Mouse (Mus musculus) liver, embryonic 13.5 days (tissue): ENCODE data around the gene Gramd2. TPM values are rescaled to one million over a fixed set of nuclear protein-coding genes. Genes with fewer than 3 reads are reported as not detected.

Source experiments
- ATAC-seq: fragments of 200-750 bp; cut with Nextera tagmentation; 2 replicates; pipeline ENCODE4 v1.8.0; 2017; ENCODE audit warnings: low read depth, mild to moderate bottlenecking, moderate number of reproducible peaks, moderate library complexity
- DNase-seq: peaks from one replicate; pipeline ENCODE4 v3.0.0; 2022
- H3K27ac ChIP-seq: fragments of 300-500 bp; sonication (generic); 2 replicates; pipeline ENCODE4 v1.5.1; 2015; ENCODE audit warnings: moderate library complexity, mild to moderate bottlenecking, inconsistent platforms
- H3K27me3 ChIP-seq: fragments of 300-500 bp; sonication (generic); 2 replicates; pipeline ENCODE4 v1.6.1; 2015; ENCODE audit warnings: mild to moderate bottlenecking, inconsistent platforms
- H3K36me3 ChIP-seq: fragments of 300-500 bp; sonication (generic); 2 replicates; pipeline ENCODE4 v1.6.1; 2015; ENCODE audit warnings: mild to moderate bottlenecking, inconsistent platforms
- H3K4me1 ChIP-seq: fragments of 300-500 bp; sonication (generic); replicated peaks from 2 replicates; pipeline ENCODE4 v1.6.1; 2015; ENCODE audit warnings: inconsistent platforms
- H3K4me2 ChIP-seq: fragments of 300-500 bp; sonication (generic); 2 replicates; pipeline ENCODE4 v1.6.1; 2015; ENCODE audit warnings: inconsistent platforms, mild to moderate bottlenecking, moderate library complexity
- H3K4me3 ChIP-seq: fragments of 300-500 bp; sonication (generic); replicated peaks from 2 replicates; pipeline ENCODE4 v1.5.1; 2015; ENCODE audit warnings: mild to moderate bottlenecking, inconsistent platforms
- H3K9ac ChIP-seq: fragments of 300-500 bp; sonication (generic); 2 replicates; pipeline ENCODE4 v1.6.1; 2015; ENCODE audit warnings: mild to moderate bottlenecking, inconsistent platforms
- H3K9me3 ChIP-seq: fragments of 300-500 bp; sonication (generic); replicated peaks from 2 replicates; pipeline ENCODE4 v1.6.1; 2016; ENCODE audit warnings: inconsistent platforms
- WGBS: fragments of 180-500 bp; shearing (Covaris S2); methylation state at CpG from one replicate; pipeline ENCODE4 v1.1.7; 2015; ENCODE audit not compliant: insufficient replicate concordance; 5-methylcytosine and 5-hydroxymethylcytosine counted together
- polyA plus RNA-seq: library from polyadenylated mRNA; unstranded; fragments of >200 nt; fragmentation: Nextera tagmentation; extraction: Ambion mirVana; gene quantifications from 2 replicates; pipeline ENCODE4 v1.2.1, GENCODE M21; 2015

Gene Gramd2
- 0.05 TPM in 1 of 2 replicates, not detected in the other for polyA plus RNA-seq

DNA sequence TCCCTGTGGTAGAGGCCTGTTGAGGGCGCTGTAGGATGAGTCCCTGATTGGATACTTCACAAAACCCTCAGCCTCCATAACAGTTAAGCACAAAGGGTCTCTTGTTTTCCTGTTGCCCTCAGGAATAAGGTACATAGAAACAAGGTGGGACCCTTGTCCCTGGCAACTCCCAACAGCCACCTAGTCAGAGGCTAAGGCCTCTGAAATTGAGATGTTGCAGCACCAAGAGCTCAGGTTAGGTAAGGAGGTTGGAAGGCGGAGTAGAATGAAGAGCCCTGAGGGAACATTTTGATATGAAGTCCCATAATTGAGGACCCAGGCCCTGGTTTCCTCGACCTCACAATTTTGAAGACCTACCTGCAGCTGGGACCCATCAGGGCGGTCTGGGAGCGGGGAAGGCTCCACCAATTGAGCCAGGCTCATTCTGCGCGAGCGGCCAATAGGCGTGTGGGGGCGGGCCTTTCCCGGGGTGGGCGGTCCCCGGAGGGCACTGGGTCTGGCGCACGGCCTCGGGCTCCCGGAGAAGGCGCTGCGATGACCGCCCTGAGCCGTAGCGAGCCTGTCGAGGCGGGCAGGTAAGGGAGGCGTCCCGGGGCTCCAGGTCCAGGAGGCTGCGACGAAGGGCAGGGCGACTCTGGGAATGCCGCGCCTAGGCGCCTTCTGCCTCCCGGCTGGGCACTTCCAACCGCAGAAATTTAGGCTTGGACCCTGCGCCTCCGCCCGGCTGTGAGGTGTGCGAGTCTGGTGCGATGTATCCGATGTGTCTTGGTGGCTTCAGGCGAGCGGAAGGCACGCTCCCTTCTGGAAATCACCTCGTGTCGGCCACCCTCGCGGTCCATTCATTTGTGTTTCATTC lies at the start of gene Gramd2:
Gene Gramd2, plus strand, starts transcription at position 467 of the 856 bp plus-strand sequence.
- peak within 1 kb of the TSS; percentile 48 for H3K4me3 ChIP-seq
- H3K9me3 ChIP-seq, result no peaks in the 10 kb centered on the region
- ATAC-seq (peak; percentile 93), DNase-seq (peak; percentile 56)
- peak within 1 kb of the TSS; percentile 45; the same call in 1 of the 2 replicates for H3K9ac ChIP-seq
- no peak within 1 kb of the TSS for H3K27ac ChIP-seq
- WGBS, result 4% methylated on average over 47 of the region's 47 CpGs
- H3K4me2 ChIP-seq, result peak within 1 kb of the TSS; percentile 75
- H3K27me3 ChIP-seq, result peaks cover 62% of the 10 kb centered on the region
- peaks cover 11% of the 10 kb centered on the region for H3K4me1 ChIP-seq
- H3K36me3 ChIP-seq, result peaks cover 22% of the 10 kb centered on the region

DNA sequence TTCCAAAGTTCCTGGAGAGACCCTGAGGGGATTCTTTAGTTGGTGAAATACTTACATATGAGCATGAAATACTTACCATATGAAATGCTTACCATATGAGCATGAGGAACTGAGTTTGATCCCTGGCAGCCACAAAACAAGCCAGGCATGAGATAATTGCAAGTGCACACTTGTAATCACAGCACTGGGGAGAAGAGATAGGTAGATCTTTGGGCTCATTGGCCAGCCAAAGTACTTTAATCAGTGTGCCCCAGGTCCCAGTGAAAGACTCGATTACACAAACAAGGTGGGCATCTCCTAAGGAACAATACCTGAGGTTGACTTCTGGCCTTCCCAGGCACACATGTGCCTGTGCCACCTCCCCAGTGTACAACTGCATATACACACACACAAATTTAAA lies 41.6 kb upstream of the Gramd2 start:
- peak; percentile 28 for DNase-seq
- peak; percentile 67; the same call in 1 of the 2 replicates for ATAC-seq
- peaks cover 14% of the 10 kb centered on the region; the same call in 1 of the 2 replicates for H3K36me3 ChIP-seq

DNA sequence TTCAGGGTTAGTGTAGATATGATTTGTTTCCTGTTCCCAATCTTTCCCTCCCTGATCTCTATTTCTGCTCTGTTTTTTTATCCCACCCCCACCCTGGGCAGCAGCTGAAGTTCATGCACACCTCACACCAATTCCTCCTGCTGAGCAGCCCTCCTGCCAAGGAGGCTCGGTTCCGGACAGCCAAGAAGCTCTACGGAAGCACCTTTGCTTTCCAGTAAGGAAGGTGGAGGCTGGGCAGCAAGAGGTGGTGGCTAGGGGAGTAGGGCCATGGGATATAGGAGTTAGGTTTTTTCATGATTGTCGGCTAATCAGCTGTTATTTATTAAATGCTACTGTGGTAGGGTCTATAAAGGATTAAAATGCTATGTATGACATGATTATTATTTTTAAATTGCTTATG lies 40.0 kb upstream of the Gramd2 start:
- no peak overlapping the region for H3K27ac ChIP-seq
- no peak overlapping the region for H3K4me3 ChIP-seq
- H3K4me2 ChIP-seq, result no peak overlapping the region
- no peak for ATAC-seq
- no peaks in the 10 kb centered on the region for H3K27me3 ChIP-seq
- peaks cover 8% of the 10 kb centered on the region; the same call in 1 of the 2 replicates for H3K36me3 ChIP-seq
- no peaks in the 10 kb centered on the region for H3K9me3 ChIP-seq
- 75% methylated on average over 4 of the region's 4 CpGs for WGBS
- peaks cover 12% of the 10 kb centered on the region for H3K4me1 ChIP-seq
- H3K9ac ChIP-seq, result no peak overlapping the region
- no peak for DNase-seq

More for the DNA sequence above, 41.6 kb upstream of the Gramd2 start:
- no peak overlapping the region for H3K27ac ChIP-seq
- WGBS, result 37% methylated on average over 1 of the region's 1 CpGs
- no peaks in the 10 kb centered on the region for H3K9me3 ChIP-seq
- H3K4me3 ChIP-seq, result no peak overlapping the region
- H3K4me2 ChIP-seq, result no peak overlapping the region
- H3K9ac ChIP-seq, result no peak overlapping the region
- H3K27me3 ChIP-seq, result no peaks in the 10 kb centered on the region
- H3K4me1 ChIP-seq, result peaks cover 12% of the 10 kb centered on the region

- Histone ChIP-seq H3K27me3 (no peaks in the 10 kb centered on the region), H3K9me3 (no peaks in the 10 kb centered on the region), H3K4me3 (no peak overlapping the region), H3K36me3 (peaks cover 8% of the 10 kb centered on the region; the same call in 1 of the 2 replicates), H3K4me1 (peaks cover 12% of the 10 kb centered on the region), H3K9ac (no peak overlapping the region), H3K27ac (no peak overlapping the region), H3K4me2 (no peak overlapping the region)
- DNase-seq (no peak), ATAC-seq (no peak)
- 61% methylated on average over 2 of the region's 2 CpGs for WGBS
Observed at GRCm38 (mm10) chr9:59641320-59641719, 38.6 kb upstream of the Gramd2 start.

DNA sequence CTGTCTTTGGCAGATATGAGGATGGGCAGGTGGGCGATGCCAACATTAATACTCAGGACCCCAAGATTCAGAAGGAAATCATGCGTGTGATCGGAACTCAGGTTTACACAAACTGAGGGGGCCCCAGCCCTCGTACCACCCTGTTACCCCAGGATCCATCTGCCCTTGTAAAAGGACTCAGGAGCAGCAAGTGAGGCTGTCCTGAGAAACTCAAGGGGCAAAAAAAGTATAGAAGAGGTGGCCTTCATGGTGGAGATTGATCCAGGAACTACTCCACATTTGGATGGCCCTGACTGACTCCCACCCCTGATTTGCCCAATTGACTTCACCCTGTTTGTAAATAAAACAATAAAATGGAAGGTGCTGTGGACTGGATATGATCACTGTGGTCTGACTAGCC lies 30.0 kb upstream of the Gramd2 start:
- H3K27ac ChIP-seq, result no peak overlapping the region
- peaks cover 16% of the 10 kb centered on the region for H3K4me1 ChIP-seq
- peaks cover 4% of the 10 kb centered on the region; the same call in 1 of the 2 replicates for H3K36me3 ChIP-seq
- no peak for DNase-seq
- H3K4me2 ChIP-seq, result no peak overlapping the region
- H3K9me3 ChIP-seq, result no peaks in the 10 kb centered on the region
- no peak for ATAC-seq
- no peak overlapping the region for H3K4me3 ChIP-seq
- 77% methylated on average over 4 of the region's 4 CpGs for WGBS
- no peak overlapping the region for H3K9ac ChIP-seq
- H3K27me3 ChIP-seq, result peaks cover 13% of the 10 kb centered on the region

- peaks cover 41% of the 10 kb centered on the region for H3K27me3 ChIP-seq
- H3K36me3 ChIP-seq, result peaks cover 4% of the 10 kb centered on the region; the same call in 1 of the 2 replicates
- H3K4me2 ChIP-seq, result peak overlapping the region; percentile 28
- DNase-seq (peak; percentile 60), ATAC-seq (peak; percentile 35)
- WGBS, result 4% methylated on average over 3 of the region's 3 CpGs
- no peak overlapping the region for H3K9ac ChIP-seq
- peaks cover 51% of the 10 kb centered on the region for H3K4me1 ChIP-seq
- no peak overlapping the region for H3K4me3 ChIP-seq
- H3K27ac ChIP-seq, result peak overlapping the region; percentile 62
- H3K9me3 ChIP-seq, result no peaks in the 10 kb centered on the region
Observed at GRCm38 (mm10) chr9:59653371-59653770, 26.6 kb upstream of the Gramd2 start.

DNA sequence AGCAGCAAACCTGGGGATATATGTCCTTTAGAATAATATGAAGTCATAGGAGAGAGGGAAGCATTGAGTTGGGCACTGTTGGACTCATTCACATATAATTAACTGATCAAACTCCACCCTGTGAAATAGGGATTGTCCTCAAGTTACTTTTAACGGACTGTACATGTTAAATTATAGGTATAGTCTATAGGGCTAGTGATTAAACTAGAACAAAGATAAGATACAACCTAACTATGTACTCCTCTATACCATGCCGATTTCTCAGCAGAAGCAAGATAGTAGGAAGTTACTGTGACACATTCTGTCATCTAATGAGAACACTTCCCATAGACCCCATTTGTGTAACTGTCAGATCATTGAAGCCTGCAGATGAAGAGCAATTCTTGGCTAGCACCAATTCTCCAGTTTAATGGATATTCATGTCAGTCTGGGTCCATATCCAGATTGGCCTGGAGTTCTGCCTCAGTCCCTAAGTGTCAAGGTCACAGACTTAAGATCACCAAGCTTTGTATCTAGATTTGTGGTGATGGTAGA lies 25.4 kb upstream of the Gramd2 start:
- no peak overlapping the region for H3K4me3 ChIP-seq
- no peak overlapping the region for H3K4me2 ChIP-seq
- H3K9me3 ChIP-seq, result no peaks in the 10 kb centered on the region
- no peak overlapping the region for H3K27ac ChIP-seq
- ATAC-seq, result no peak
- no peak overlapping the region for H3K9ac ChIP-seq
- 55% methylated on average over 2 of the region's 2 CpGs for WGBS
- H3K4me1 ChIP-seq, result peaks cover 60% of the 10 kb centered on the region
- peaks cover 51% of the 10 kb centered on the region for H3K27me3 ChIP-seq
- DNase-seq, result no peak
- peaks cover 2% of the 10 kb centered on the region; the same call in 1 of the 2 replicates for H3K36me3 ChIP-seq

- peaks cover 67% of the 10 kb centered on the region for H3K27me3 ChIP-seq
- H3K4me1 ChIP-seq, result peaks cover 76% of the 10 kb centered on the region
Observed at GRCm38 (mm10) chr9:59655958-59656634, 23.8 kb upstream of the Gramd2 start, which contains the start of gene Pkm. Gene Pkm (plus strand): TSS chr9:59656368.

DNA sequence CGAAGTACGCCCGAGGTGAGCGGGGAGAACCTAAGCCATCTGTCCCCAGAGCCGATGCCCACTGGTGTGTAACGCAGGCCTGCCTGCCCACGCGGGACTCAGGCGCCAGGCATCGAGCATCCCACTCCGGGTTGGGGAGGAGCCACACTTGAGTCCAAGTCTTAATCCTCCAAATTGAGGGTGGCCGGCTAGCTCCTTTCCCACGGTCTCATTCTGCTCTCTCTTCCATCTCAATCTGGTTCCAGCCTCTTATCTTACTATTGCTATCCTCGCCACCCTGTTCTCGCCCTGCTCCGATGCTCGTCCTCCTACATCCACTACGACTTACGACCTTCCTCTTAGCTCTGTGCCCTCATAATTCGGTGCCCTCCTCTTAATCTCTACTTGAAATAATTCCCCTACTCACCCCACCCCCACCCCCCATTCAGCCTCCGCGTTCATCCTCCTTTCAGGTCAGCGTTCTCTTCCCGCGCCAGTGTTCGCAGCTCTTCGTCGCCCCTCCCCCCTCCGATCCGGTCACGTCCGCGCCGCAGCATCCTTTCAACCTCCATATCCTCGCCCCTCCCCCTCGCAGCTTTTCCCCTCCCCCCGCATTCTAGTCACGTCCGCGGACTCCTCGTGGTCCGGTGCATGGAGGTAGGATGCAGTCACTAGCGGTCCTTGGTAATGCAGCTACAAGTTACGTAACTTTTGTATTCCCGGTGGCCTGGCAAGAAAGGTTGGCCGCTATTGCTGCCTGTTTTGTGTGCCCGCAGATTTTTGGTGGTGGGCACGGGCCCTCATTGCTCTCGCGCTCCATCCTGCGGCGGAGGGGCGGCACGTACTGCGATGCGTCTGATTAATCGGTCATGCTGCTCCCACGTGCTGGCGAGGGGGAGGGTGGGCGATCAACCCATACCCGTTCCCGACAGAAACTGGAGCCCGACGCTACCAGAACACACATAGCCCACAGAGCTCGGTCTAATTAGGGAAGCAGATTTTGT lies 23.0 kb upstream of the Gramd2 start:
- Histone ChIP-seq H3K9me3 (no peaks in the 10 kb centered on the region), H3K4me2 (peak overlapping the region; percentile 92), H3K4me1 (peaks cover 84% of the 10 kb centered on the region), H3K27me3 (peaks cover 76% of the 10 kb centered on the region), H3K27ac (peak overlapping the region; percentile 84), H3K36me3 (no peaks in the 10 kb centered on the region), H3K9ac (peak overlapping the region; percentile 72), H3K4me3 (peak overlapping the region; percentile 69)
- peak; percentile 54 for DNase-seq
- under 1% methylated on average over 65 of the region's 65 CpGs for WGBS
- peak; percentile 18 for ATAC-seq

More at GRCm38 (mm10) chr9:59655958-59656634, 23.8 kb upstream of the Gramd2 start, which contains the start of gene Pkm:
- peak; percentile 87 for DNase-seq
- Histone ChIP-seq H3K27ac (peak within 1 kb of the TSS; percentile 84), H3K4me2 (peak within 1 kb of the TSS; percentile 92), H3K9ac (peak within 1 kb of the TSS; percentile 72), H3K9me3 (no peaks in the 10 kb centered on the region), H3K4me3 (peak within 1 kb of the TSS; percentile 69), H3K36me3 (no peaks in the 10 kb centered on the region)
- peak; percentile 88 for ATAC-seq
- WGBS, result under 1% methylated on average over 46 of the region's 46 CpGs

DNA sequence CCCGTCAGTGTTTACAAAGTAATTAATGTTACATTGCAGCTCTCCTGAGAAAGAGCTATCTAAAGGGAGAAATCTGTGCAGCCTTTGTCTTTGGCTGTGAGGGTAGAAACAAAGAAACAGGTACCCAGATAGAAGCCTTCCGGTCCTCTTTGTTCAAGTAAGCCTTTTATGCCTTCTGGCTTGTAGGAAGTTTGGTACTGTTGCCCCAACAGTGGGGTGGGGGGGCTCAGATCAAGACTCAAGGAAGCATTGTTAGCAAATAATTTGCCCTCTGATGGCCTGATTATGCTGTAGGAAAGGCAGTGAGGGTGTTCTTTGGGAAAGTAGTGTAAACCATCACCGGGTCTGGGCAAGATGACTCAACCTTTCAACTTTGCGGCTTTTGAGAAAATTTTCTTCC lies 21.8 kb upstream of the Gramd2 start:
- Histone ChIP-seq H3K36me3 (no peaks in the 10 kb centered on the region; the same call in 1 of the 2 replicates), H3K4me3 (peak overlapping the region; percentile 69), H3K27me3 (peaks cover 87% of the 10 kb centered on the region), H3K9me3 (no peaks in the 10 kb centered on the region), H3K9ac (peak overlapping the region; percentile 72), H3K4me1 (peaks cover 88% of the 10 kb centered on the region), H3K27ac (no peak overlapping the region), H3K4me2 (peak overlapping the region; percentile 92)
- no peak for DNase-seq
- 11% methylated on average over 4 of the region's 4 CpGs for WGBS
- ATAC-seq, result no peak
